Mouse (Mus musculus): ENCODE measurements around the gene Gast. TPM values are rescaled to one million over a fixed set of nuclear protein-coding genes. Genes with fewer than 3 reads are reported as not detected.
"Not testable (repeated sequence)": the region's sequence is repeated elsewhere in the genome, so short reads cannot be mapped to it uniquely, and the experiment has no call there.

Gast gene
- polyA plus RNA-seq (2016; fragmentation: Nextera tagmentation; extraction: Ambion mirVana): 0.56 TPM in 1 of 2 replicates, not detected in the other

GRCm38 (mm10) chr11:100333944-100334457, at the start of gene Gast:
Gene Gast (plus strand): TSS chr11:100334407.
- no peak within 1 kb of the TSS for H3K27ac ChIP-seq (replicated peaks)
- WGBS: 81% methylated on average over 6 of the region's 6 CpGs

DNA sequence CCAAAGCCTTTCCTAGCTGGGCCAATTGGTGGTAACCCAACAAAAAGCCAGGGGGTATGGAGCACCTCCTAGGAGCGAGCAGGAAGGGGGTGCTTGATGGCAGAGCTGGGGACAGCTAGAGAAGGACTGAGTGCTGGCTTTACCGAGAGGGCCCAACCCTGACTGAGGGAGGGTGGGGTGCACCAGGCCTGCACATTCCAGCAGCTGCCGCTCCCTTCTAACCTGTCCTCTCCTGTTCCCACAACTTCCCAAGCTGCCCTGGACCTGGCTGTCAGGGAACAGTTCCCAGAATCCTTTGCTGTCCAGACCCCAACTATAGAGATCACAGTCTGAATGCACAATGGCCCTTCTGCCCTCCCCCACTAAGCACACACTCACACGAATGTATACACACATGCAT, 49.2 kb upstream of the Gast start:
- DNase-seq (ENCODE audit: low spot score): no peak
- no peaks in the 10 kb centered on the region for H3K9me3 ChIP-seq (replicated peaks)
- no peaks in the 10 kb centered on the region for H3K36me3 ChIP-seq
- H3K27me3 ChIP-seq (ENCODE audit: low read depth, poor library complexity, severe bottlenecking): no peaks in the 10 kb centered on the region
- H3K4me3 ChIP-seq: no peak overlapping the region
- H3K27ac ChIP-seq (replicated peaks): no peak overlapping the region
- 82% methylated on average over 4 of the region's 4 CpGs for WGBS
- H3K4me1 ChIP-seq: peaks cover 20% of the 10 kb centered on the region

More at GRCm38 (mm10) chr11:100333944-100334457, at the start of gene Gast:
- peaks cover 33% of the 10 kb centered on the region for H3K4me1 ChIP-seq
- no peak within 1 kb of the TSS for H3K4me3 ChIP-seq
- H3K9me3 ChIP-seq (replicated peaks): no peaks in the 10 kb centered on the region
- no peaks in the 10 kb centered on the region for H3K36me3 ChIP-seq
- no peaks in the 10 kb centered on the region for H3K27me3 ChIP-seq (ENCODE audit: low read depth, poor library complexity, severe bottlenecking)
- DNase-seq (ENCODE audit: low spot score): no peak

GRCm38 (mm10) chr11:100287024-100287423, 47.2 kb upstream of the Gast start:
- WGBS: 29% methylated on average over 10 of the region's 10 CpGs
- H3K27me3 ChIP-seq (ENCODE audit: low read depth, poor library complexity, severe bottlenecking): no peaks in the 10 kb centered on the region
- H3K9me3 ChIP-seq (replicated peaks): no peaks in the 10 kb centered on the region
- H3K27ac ChIP-seq (replicated peaks): peak overlapping the region; percentile 34; the same call in 1 of the 2 replicates
- H3K4me1 ChIP-seq: peaks cover 26% of the 10 kb centered on the region
- no peaks in the 10 kb centered on the region for H3K36me3 ChIP-seq
- no peak overlapping the region for H3K4me3 ChIP-seq
- DNase-seq (ENCODE audit: low spot score): no peak

DNA sequence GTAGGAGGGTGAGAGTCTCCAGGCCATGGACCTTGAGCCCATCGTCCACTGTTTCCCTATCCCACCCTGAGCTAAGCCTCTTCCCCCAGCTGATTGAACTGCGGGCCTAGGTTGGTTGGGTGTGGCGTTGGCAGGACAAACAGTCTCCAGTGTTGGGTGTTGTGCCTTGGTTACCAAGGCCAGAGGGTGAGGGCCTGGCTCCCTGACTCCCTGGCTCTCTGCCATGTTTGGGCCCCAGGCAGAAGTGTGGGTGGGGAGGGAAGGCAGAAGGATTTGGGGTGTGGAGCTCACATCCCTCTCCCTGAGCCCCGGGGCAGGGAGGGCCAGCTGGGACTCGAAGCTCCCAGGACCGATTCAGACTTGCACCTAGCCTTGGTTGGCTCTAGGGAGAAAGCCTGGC, 45.3 kb upstream of the Gast start:
- Histone ChIP-seq H3K27ac (replicated peaks) (0 out of 2 replicates have a peak overlapping the region, but pooled peaks have one; percentile 13), H3K36me3 (no peaks in the 10 kb centered on the region), H3K4me3 (no peak overlapping the region), H3K4me1 (peaks cover 33% of the 10 kb centered on the region), H3K27me3 (ENCODE audit: low read depth, poor library complexity, severe bottlenecking) (no peaks in the 10 kb centered on the region), H3K9me3 (replicated peaks) (no peaks in the 10 kb centered on the region)
- no peak for DNase-seq (ENCODE audit: low spot score)
- whole genome bisulfite sequencing: 86% methylated on average over 6 of the region's 6 CpGs

DNA sequence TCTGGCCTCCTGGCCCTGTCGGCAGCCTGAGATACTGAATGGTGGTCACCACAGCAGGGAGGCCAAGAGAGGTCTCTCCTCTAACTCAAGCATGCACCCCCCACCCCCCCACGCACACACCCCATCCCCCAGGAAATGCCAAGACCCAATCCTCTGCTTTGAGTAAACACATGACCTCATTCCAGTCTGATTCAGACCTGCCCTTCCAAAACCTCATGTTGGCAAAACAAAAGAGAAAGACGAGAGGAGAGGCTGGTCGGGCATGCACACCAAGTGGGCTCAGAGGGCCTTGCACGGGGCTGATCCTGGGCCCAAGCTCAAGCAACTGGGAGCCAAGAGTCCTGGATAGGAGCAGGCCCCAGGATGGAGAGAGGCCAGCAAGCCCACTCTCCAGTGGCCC, 44.0 kb upstream of the Gast start:
- no peak for DNase-seq (ENCODE audit: low spot score)
- H3K4me3 ChIP-seq: no peak overlapping the region
- H3K4me1 ChIP-seq: peaks cover 33% of the 10 kb centered on the region
- H3K9me3 ChIP-seq (replicated peaks): no peaks in the 10 kb centered on the region
- H3K36me3 ChIP-seq: no peaks in the 10 kb centered on the region
- WGBS: 50% methylated on average over 5 of the region's 5 CpGs
- H3K27me3 ChIP-seq (ENCODE audit: low read depth, poor library complexity, severe bottlenecking): no peaks in the 10 kb centered on the region
- peak overlapping the region; percentile 39 for H3K27ac ChIP-seq (replicated peaks)

DNA sequence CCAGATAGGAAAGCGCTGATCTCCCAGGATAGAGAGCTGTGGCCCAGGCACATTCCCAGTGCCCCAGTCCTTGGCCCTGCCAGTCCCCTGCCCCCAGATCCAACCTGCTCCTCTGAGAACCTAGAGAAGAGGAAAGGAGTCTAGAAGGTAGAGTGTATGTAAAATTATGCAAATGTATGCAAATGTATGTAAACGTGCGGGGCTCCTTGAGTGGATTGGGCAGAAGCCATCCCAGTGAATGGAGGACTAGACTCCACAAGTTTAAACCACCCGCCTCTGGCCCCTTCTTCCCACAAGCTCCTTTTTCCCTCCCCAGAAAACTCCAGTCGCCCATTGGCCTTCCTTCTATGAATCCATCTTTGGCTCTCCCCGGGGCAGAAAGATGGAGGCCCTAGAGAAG, 41.3 kb upstream of the Gast start:
- 67% methylated on average over 6 of the region's 6 CpGs for WGBS
- H3K4me1 ChIP-seq: peaks cover 25% of the 10 kb centered on the region
- H3K4me3 ChIP-seq: no peak overlapping the region
- H3K36me3 ChIP-seq: no peaks in the 10 kb centered on the region
- DNase-seq (ENCODE audit: low spot score): no peak
- no peaks in the 10 kb centered on the region for H3K9me3 ChIP-seq (replicated peaks)
- no peaks in the 10 kb centered on the region for H3K27me3 ChIP-seq (ENCODE audit: low read depth, poor library complexity, severe bottlenecking)
- H3K27ac ChIP-seq (replicated peaks): no peak overlapping the region

DNA sequence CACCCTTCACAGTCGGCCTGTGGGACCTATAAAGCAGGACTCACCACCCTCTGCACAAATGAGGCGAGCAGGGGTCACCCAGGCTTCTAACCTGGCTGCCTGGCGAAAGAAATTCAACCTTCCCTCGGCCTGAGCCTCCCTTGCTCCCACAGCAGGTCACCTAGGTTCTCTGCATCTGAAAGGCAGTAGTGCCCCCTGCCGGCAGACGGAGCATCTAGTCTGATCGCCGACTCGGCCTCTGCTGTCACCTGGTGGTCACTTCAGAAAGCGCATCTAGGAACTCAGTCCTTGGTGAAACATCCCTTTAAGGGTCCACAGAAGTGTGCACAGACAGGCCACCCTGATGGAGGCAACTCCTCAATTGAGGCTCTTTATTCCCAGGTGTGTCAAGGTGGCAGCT, 38.9 kb upstream of the Gast start:
- Histone ChIP-seq H3K27ac (replicated peaks) (no peak overlapping the region), H3K4me1 (peaks cover 20% of the 10 kb centered on the region), H3K9me3 (replicated peaks) (no peaks in the 10 kb centered on the region), H3K27me3 (ENCODE audit: low read depth, poor library complexity, severe bottlenecking) (no peaks in the 10 kb centered on the region), H3K4me3 (no peak overlapping the region), H3K36me3 (no peaks in the 10 kb centered on the region)
- DNase-seq (ENCODE audit: low spot score): peak; percentile 87
- WGBS: 3% methylated on average over 10 of the region's 10 CpGs

GRCm38 (mm10) chr11:100297801-100298200, 36.4 kb upstream of the Gast start:
- Histone ChIP-seq H3K9me3 (replicated peaks) (no peaks in the 10 kb centered on the region), H3K27me3 (ENCODE audit: low read depth, poor library complexity, severe bottlenecking) (no peaks in the 10 kb centered on the region), H3K4me1 (peaks cover 11% of the 10 kb centered on the region), H3K4me3 (peak overlapping the region; percentile 33), H3K36me3 (no peaks in the 10 kb centered on the region), H3K27ac (replicated peaks) (no peak overlapping the region)
- WGBS: 37% methylated on average over 5 of the region's 5 CpGs
- DNase-seq (ENCODE audit: low spot score): no peak

DNA sequence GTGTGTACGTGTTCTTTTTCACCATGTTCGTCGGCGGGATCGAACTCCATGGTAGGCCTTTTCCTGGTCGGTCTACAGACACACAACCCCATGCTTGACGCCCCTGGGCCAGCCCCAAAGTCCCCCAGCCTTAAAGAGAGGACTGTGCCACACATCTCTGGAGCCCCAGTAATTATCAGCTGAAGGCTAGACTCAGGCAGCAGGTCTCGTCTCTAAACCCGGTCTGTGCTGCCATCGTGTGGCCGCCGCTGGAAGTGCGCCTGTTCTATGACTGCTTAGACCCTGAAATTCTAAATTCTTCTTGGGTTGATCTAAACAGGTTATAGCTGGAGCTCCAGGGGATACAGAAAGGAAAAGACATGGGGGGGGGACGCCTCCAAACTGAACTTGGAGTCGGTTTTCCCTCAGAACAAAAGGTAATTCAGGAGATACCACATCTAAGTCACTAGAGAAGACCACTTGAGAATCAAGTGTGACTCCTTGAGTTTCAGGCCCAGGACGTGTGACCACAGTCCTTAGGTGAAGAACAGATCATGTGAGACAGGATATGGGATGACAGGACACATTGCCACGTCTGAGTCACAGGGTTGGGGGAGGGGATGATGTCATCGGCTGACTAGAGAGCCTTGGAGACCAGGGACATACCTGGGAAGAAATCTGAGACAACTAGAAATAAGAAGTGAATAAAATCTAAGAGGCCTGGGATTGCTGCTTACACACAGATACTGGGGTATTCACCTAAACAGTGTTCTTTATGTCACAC, 35.8 kb upstream of the Gast start:
- 19% methylated on average over 18 of the region's 18 CpGs for WGBS
- Histone ChIP-seq H3K27ac (replicated peaks) (no peak overlapping the region), H3K27me3 (ENCODE audit: low read depth, poor library complexity, severe bottlenecking) (no peaks in the 10 kb centered on the region), H3K4me3 (peak overlapping the region; percentile 33), H3K9me3 (replicated peaks) (no peaks in the 10 kb centered on the region), H3K4me1 (peaks cover 5% of the 10 kb centered on the region; the same call in 1 of the 2 replicates), H3K36me3 (no peaks in the 10 kb centered on the region)
- peak; percentile 85 for DNase-seq (ENCODE audit: low spot score)

DNA sequence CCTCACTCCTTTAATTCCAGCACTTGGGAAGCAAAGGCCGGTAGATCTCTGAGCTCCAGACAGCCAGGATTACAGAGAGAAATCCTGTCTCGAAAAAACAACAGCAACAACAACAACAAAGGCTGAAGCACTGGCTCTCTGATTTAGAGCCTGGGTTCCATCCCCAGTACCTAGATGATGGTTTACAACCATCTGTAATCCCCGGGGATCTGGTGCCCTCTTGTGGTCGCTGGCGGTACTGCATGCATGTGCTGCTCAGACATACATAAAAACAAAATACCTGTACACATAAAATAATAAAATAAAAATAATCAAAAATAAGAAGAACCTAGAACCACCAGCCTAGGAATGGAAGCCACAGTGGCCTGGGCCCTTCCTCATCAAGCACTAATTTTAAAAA, 33.9 kb upstream of the Gast start:
- Histone ChIP-seq H3K4me1 (peaks cover 5% of the 10 kb centered on the region; the same call in 1 of the 2 replicates), H3K27ac (replicated peaks) (no peak overlapping the region), H3K36me3 (no peaks in the 10 kb centered on the region), H3K9me3 (replicated peaks) (no peaks in the 10 kb centered on the region), H3K27me3 (ENCODE audit: low read depth, poor library complexity, severe bottlenecking) (no peaks in the 10 kb centered on the region), H3K4me3 (no peak overlapping the region)
- peak; percentile 74 for DNase-seq (ENCODE audit: low spot score)
- 17% methylated on average over 5 of the region's 5 CpGs for WGBS

- peaks cover 5% of the 10 kb centered on the region; the same call in 1 of the 2 replicates for H3K4me1 ChIP-seq
- no peak for DNase-seq (ENCODE audit: low spot score)
- H3K36me3 ChIP-seq: no peaks in the 10 kb centered on the region
- no peak overlapping the region for H3K4me3 ChIP-seq
- 81% methylated on average over 5 of the region's 5 CpGs for WGBS
- no peak overlapping the region for H3K27ac ChIP-seq (replicated peaks)
- H3K9me3 ChIP-seq (replicated peaks): no peaks in the 10 kb centered on the region
- no peaks in the 10 kb centered on the region for H3K27me3 ChIP-seq (ENCODE audit: low read depth, poor library complexity, severe bottlenecking)
These were observed 32.9 kb upstream of the Gast start for GRCm38 (mm10) chr11:100301292-100301691.

- WGBS: 92% methylated on average over 5 of the region's 5 CpGs
- no peak overlapping the region for H3K27ac ChIP-seq (replicated peaks)
- H3K9me3 ChIP-seq (replicated peaks): no peaks in the 10 kb centered on the region
These were observed 26.3 kb upstream of the Gast start for GRCm38 (mm10) chr11:100307900-100308299.

DNA sequence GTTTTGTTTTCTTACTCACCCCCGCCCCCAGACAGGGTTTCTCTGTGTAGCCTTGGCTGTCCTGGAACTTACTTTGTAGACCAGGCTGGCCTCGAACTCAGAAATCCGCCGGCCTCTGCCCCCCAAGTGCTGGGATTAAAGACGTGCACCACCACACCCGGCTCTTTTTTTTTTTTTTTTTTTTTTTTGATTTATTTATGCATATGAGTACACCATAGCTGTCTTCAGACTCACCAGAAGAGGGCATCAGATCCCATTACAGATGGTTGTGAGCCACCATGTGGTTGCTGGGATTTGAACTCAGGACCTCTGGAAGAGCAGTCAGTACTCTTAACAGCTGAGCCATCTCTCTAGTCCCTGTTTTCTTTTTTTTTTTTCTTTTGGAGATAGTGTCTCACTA, 25.5 kb upstream of the Gast start:
- not testable (repeated sequence) for H3K4me3 ChIP-seq; H3K9me3 ChIP-seq (replicated peaks)
- WGBS: 87% methylated on average over 6 of the region's 6 CpGs

More at GRCm38 (mm10) chr11:100307900-100308299, 26.3 kb upstream of the Gast start:
- Histone ChIP-seq H3K4me1 (peaks cover 10% of the 10 kb centered on the region), H3K4me3 (no peak overlapping the region), H3K27me3 (ENCODE audit: low read depth, poor library complexity, severe bottlenecking) (no peaks in the 10 kb centered on the region), H3K36me3 (no peaks in the 10 kb centered on the region)
- no peak for DNase-seq (ENCODE audit: low spot score)

More for the DNA sequence above, 25.5 kb upstream of the Gast start:
- H3K27ac ChIP-seq (replicated peaks); DNase-seq (ENCODE audit: low spot score); H3K27me3 ChIP-seq (ENCODE audit: low read depth, poor library complexity, severe bottlenecking); H3K36me3 ChIP-seq: not testable (repeated sequence)
- peaks cover 10% of the 10 kb centered on the region for H3K4me1 ChIP-seq
